Mouse (Mus musculus): ENCODE results near the gene Mtus2.

Gene Mtus2

GRCm38 (mm10) chr5:148357168-148357567 is 400.0 kb downstream of the Mtus2 start:
- DNase-seq, result no peak

GRCm38 (mm10) chr5:148359131-148359530 is 402.0 kb downstream of the Mtus2 start:
- no peak for DNase-seq

GRCm38 (mm10) chr5:148360922-148361758 is 404.0 kb downstream of the Mtus2 start:
- no peak for DNase-seq

GRCm38 (mm10) chr5:148361759-148362010 is 404.6 kb downstream of the Mtus2 start:
- no peak for DNase-seq

GRCm38 (mm10) chr5:148362296-148362695 is 405.2 kb downstream of the Mtus2 start:
- DNase-seq, result no peak

- DNase-seq, result no peak
Measured at GRCm38 (mm10) chr5:148363441-148364113, 406.5 kb downstream of the Mtus2 start.

Measured in thymus, postnatal 25 days (tissue).